Mouse (Mus musculus) lung, adult 2 months (tissue): ENCODE data around the gene Selp.

Experiments used
- CTCF ChIP-seq: fragments of 200-500 bp; IDR thresholded peaks from 2 replicates; pipeline ENCODE4 v1.5.1; 2011; ENCODE audit warnings: mild to moderate bottlenecking, low read length, control low read depth; ENCODE audit not compliant: insufficient read depth
- POLR2A ChIP-seq: fragments of 200-500 bp; IDR thresholded peaks from 2 replicates; pipeline ENCODE4 v1.6.1; 2011; ENCODE audit warnings: low read depth, mild to moderate bottlenecking, control low read depth, low read length, borderline replicate concordance; ENCODE audit errors: extremely low read depth

DNA sequence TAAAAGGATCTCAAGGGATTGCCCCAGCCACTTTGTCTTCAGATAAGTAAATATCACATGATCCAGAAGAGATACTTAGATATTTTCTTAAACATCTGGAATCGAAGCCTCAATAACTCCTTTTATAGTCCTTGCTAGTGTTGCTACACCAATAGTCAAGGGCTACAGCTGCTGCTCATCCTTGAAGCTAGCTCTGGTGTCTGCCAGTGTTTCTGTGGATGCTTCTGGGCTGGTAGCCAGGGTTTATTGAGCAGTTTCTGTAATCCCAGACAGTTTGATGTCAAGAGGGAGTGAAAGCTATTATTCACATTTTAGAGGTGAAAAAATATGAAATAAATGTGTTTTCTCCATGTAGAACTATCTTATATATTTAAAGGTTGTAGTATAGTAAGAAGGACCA, 17.5 kb downstream of the Selp start:
- TF ChIP-seq CTCF: no peak
- TF ChIP-seq POLR2A: no peak
